Mouse (Mus musculus) limb, embryonic 15.5 days (tissue): ENCODE data around the gene Tpte. TPM values are rescaled to one million over a fixed set of nuclear protein-coding genes. Genes with fewer than 3 reads are reported as not detected.

ENCODE experiments used
- ATAC-seq: fragments of 200-750 bp; cut with Nextera tagmentation; 2 replicates; pipeline ENCODE4 v1.8.0; 2017; ENCODE audit warnings: low read depth, moderate TSS enrichment; ENCODE audit not compliant: insufficient number of reproducible peaks, low FRiP score, low TSS enrichment
- H3K27ac ChIP-seq: fragments of 300-500 bp; sonication (generic); 2 replicates; pipeline ENCODE4 v1.5.1; 2015; ENCODE audit warnings: moderate library complexity, mild to moderate bottlenecking, inconsistent platforms
- H3K27me3 ChIP-seq: fragments of 300-500 bp; sonication (generic); 2 replicates; pipeline ENCODE4 v1.6.1; 2015; ENCODE audit warnings: inconsistent platforms
- H3K36me3 ChIP-seq: fragments of 300-500 bp; sonication (generic); 2 replicates; pipeline ENCODE4 v1.6.1; 2015; ENCODE audit warnings: inconsistent platforms
- H3K4me1 ChIP-seq: fragments of 300-500 bp; sonication (generic); 2 replicates; pipeline ENCODE4 v1.6.1; 2015; ENCODE audit warnings: inconsistent platforms
- H3K4me2 ChIP-seq: fragments of 300-500 bp; sonication (generic); 2 replicates; pipeline ENCODE4 v1.6.1; 2015; ENCODE audit warnings: mild to moderate bottlenecking, inconsistent platforms
- H3K4me3 ChIP-seq: fragments of 300-500 bp; sonication (generic); 2 replicates; pipeline ENCODE4 v1.5.1; 2015; ENCODE audit warnings: mild to moderate bottlenecking, inconsistent platforms
- H3K9ac ChIP-seq: fragments of 300-500 bp; sonication (generic); 2 replicates; pipeline ENCODE4 v1.6.1; 2015; ENCODE audit warnings: inconsistent platforms
- H3K9me3 ChIP-seq: fragments of 300-500 bp; sonication (generic); 2 replicates; pipeline ENCODE4 v1.6.1; 2016; ENCODE audit warnings: inconsistent platforms
- WGBS: fragments of 180-500 bp; shearing (Covaris S2); methylation state at CpG from one replicate; pipeline ENCODE4 v1.1.7; 2015; 5-methylcytosine and 5-hydroxymethylcytosine counted together
- polyA plus RNA-seq: library from polyadenylated mRNA; unstranded; fragments of >200 nt; fragmentation: Nextera tagmentation; extraction: Ambion mirVana; gene quantifications from 2 replicates; pipeline ENCODE4 v1.2.1, GENCODE M21; 2015

The Tpte gene
- polyA plus RNA-seq, 1 experiment from 2014 or later = not detected

- WGBS = 89% methylated on average over 11 of the region's 11 CpGs
- H3K36me3 ChIP-seq = peaks cover 65% of the 10 kb centered on the region
Observed at GRCm38 (mm10) chr8:22380934-22381333, 97.7 kb downstream of the Tpte start.

GRCm38 (mm10) chr8:22382824-22383595 is 99.8 kb downstream of the Tpte start:
- 79% methylated on average over 19 of the region's 19 CpGs for WGBS

More at GRCm38 (mm10) chr8:22380934-22381333, 97.7 kb downstream of the Tpte start:
- Histone ChIP-seq H3K4me2 (no peak overlapping the region), H3K9ac (no peak overlapping the region), H3K9me3 (no peaks in the 10 kb centered on the region), H3K27ac (no peak overlapping the region), H3K4me3 (no peak overlapping the region), H3K4me1 (no peaks in the 10 kb centered on the region), H3K27me3 (no peaks in the 10 kb centered on the region)
- ATAC-seq = no peak

GRCm38 (mm10) chr8:22385158-22385557 is 101.9 kb downstream of the Tpte start:
- Histone ChIP-seq H3K9ac (no peak overlapping the region), H3K36me3 (peaks cover 84% of the 10 kb centered on the region)
- no peak for ATAC-seq

More at GRCm38 (mm10) chr8:22382824-22383595, 99.8 kb downstream of the Tpte start:
- Histone ChIP-seq H3K4me1 (no peaks in the 10 kb centered on the region), H3K36me3 (peaks cover 78% of the 10 kb centered on the region), H3K9me3 (no peaks in the 10 kb centered on the region), H3K27ac (no peak overlapping the region), H3K4me2 (no peak overlapping the region), H3K9ac (no peak overlapping the region), H3K27me3 (no peaks in the 10 kb centered on the region), H3K4me3 (no peak overlapping the region)
- ATAC-seq = no peak

GRCm38 (mm10) chr8:22389874-22390273 is 106.6 kb downstream of the Tpte start:
- Histone ChIP-seq H3K27me3 (no peaks in the 10 kb centered on the region), H3K9me3 (no peaks in the 10 kb centered on the region), H3K4me2 (no peak overlapping the region), H3K4me1 (no peaks in the 10 kb centered on the region), H3K4me3 (no peak overlapping the region), H3K36me3 (peaks cover 78% of the 10 kb centered on the region), H3K9ac (no peak overlapping the region), H3K27ac (no peak overlapping the region)
- ATAC-seq = no peak
- WGBS = 77% methylated on average over 10 of the region's 10 CpGs

More at GRCm38 (mm10) chr8:22385158-22385557, 101.9 kb downstream of the Tpte start:
- H3K4me3 ChIP-seq = no peak overlapping the region
- no peak overlapping the region for H3K4me2 ChIP-seq
- H3K9me3 ChIP-seq = no peaks in the 10 kb centered on the region
- no peaks in the 10 kb centered on the region for H3K27me3 ChIP-seq
- H3K27ac ChIP-seq = no peak overlapping the region
- no peaks in the 10 kb centered on the region for H3K4me1 ChIP-seq
- 89% methylated on average over 6 of the region's 6 CpGs for WGBS

- Histone ChIP-seq H3K9ac (no peak overlapping the region), H3K9me3 (no peaks in the 10 kb centered on the region), H3K27ac (no peak overlapping the region), H3K4me1 (0 out of 2 replicates have a peak, but pooled peaks cover 2% of the 10 kb centered on the region), H3K4me3 (no peak overlapping the region), H3K4me2 (no peak overlapping the region), H3K36me3 (peaks cover 69% of the 10 kb centered on the region), H3K27me3 (no peaks in the 10 kb centered on the region)
- no peak for ATAC-seq
- 87% methylated on average over 8 of the region's 8 CpGs for WGBS
Observed at GRCm38 (mm10) chr8:22390766-22391463, 107.7 kb downstream of the Tpte start.

- H3K36me3 ChIP-seq = peaks cover 35% of the 10 kb centered on the region
- 82% methylated on average over 4 of the region's 4 CpGs for WGBS
- H3K4me2 ChIP-seq = no peak overlapping the region
- no peak for ATAC-seq
- H3K27me3 ChIP-seq = no peaks in the 10 kb centered on the region
- no peak overlapping the region for H3K27ac ChIP-seq
- no peak overlapping the region for H3K9ac ChIP-seq
- no peaks in the 10 kb centered on the region for H3K9me3 ChIP-seq
- H3K4me3 ChIP-seq = no peak overlapping the region
- peaks cover 16% of the 10 kb centered on the region for H3K4me1 ChIP-seq
Observed at GRCm38 (mm10) chr8:22394471-22394870, 111.2 kb downstream of the Tpte start.

GRCm38 (mm10) chr8:22395256-22395655 is 112.0 kb downstream of the Tpte start:
- peaks cover 27% of the 10 kb centered on the region for H3K36me3 ChIP-seq
- no peaks in the 10 kb centered on the region for H3K27me3 ChIP-seq
- H3K9me3 ChIP-seq = no peaks in the 10 kb centered on the region
- H3K4me3 ChIP-seq = no peak overlapping the region
- no peak overlapping the region for H3K4me2 ChIP-seq
- no peak for ATAC-seq
- no peak overlapping the region for H3K27ac ChIP-seq
- peaks cover 17% of the 10 kb centered on the region for H3K4me1 ChIP-seq
- WGBS = 90% methylated on average over 8 of the region's 8 CpGs
- no peak overlapping the region for H3K9ac ChIP-seq

GRCm38 (mm10) chr8:22397811-22398141 is 114.5 kb downstream of the Tpte start:
- Histone ChIP-seq H3K27me3 (no peaks in the 10 kb centered on the region), H3K36me3 (peaks cover 16% of the 10 kb centered on the region; the same call in 1 of the 2 replicates), H3K4me2 (peak overlapping the region; percentile 66), H3K9me3 (no peaks in the 10 kb centered on the region), H3K4me3 (peak overlapping the region; percentile 85), H3K4me1 (peaks cover 17% of the 10 kb centered on the region), H3K27ac (peak overlapping the region; percentile 90), H3K9ac (peak overlapping the region; percentile 80)
- under 1% methylated on average over 12 of the region's 13 CpGs for WGBS
- no peak for ATAC-seq

- peak within 1 kb of the TSS; percentile 90 for H3K27ac ChIP-seq
- H3K4me1 ChIP-seq = peaks cover 17% of the 10 kb centered on the region
- H3K36me3 ChIP-seq = peaks cover 12% of the 10 kb centered on the region; the same call in 1 of the 2 replicates
- 0% methylated on average over 45 of the region's 77 CpGs for WGBS
- H3K27me3 ChIP-seq = no peaks in the 10 kb centered on the region
- H3K4me3 ChIP-seq = peak within 1 kb of the TSS; percentile 85
- peak; percentile 91 for ATAC-seq
- peak within 1 kb of the TSS; percentile 80 for H3K9ac ChIP-seq
- peak within 1 kb of the TSS; percentile 66 for H3K4me2 ChIP-seq
- no peaks in the 10 kb centered on the region for H3K9me3 ChIP-seq
Observed at GRCm38 (mm10) chr8:22398142-22398951, 115.1 kb downstream of the Tpte start, which contains the start of gene Slc25a15. Gene Slc25a15, minus strand, starts transcription at chr8:22398597.

GRCm38 (mm10) chr8:22399285-22399880 is 116.1 kb downstream of the Tpte start:
- WGBS = 79% methylated on average over 8 of the region's 8 CpGs
- no peak for ATAC-seq

GRCm38 (mm10) chr8:22400593-22400992 is 117.4 kb downstream of the Tpte start:
- H3K27ac ChIP-seq = no peak overlapping the region
- H3K4me1 ChIP-seq = peaks cover 17% of the 10 kb centered on the region
- 87% methylated on average over 4 of the region's 4 CpGs for WGBS
- no peaks in the 10 kb centered on the region for H3K27me3 ChIP-seq
- H3K9ac ChIP-seq = no peak overlapping the region
- H3K4me3 ChIP-seq = no peak overlapping the region
- no peak overlapping the region for H3K4me2 ChIP-seq
- no peaks in the 10 kb centered on the region for H3K9me3 ChIP-seq
- no peak for ATAC-seq
- 0 out of 2 replicates have a peak, but pooled peaks cover 2% of the 10 kb centered on the region for H3K36me3 ChIP-seq

More at GRCm38 (mm10) chr8:22399285-22399880, 116.1 kb downstream of the Tpte start:
- peak overlapping the region; percentile 85 for H3K4me3 ChIP-seq
- peak overlapping the region; percentile 65; the same call in 1 of the 2 replicates for H3K9ac ChIP-seq
- peak overlapping the region; percentile 90; the same call in 1 of the 2 replicates for H3K27ac ChIP-seq
- H3K36me3 ChIP-seq = 0 out of 2 replicates have a peak, but pooled peaks cover 5% of the 10 kb centered on the region
- peaks cover 17% of the 10 kb centered on the region for H3K4me1 ChIP-seq
- H3K4me2 ChIP-seq = peak overlapping the region; percentile 66
- no peaks in the 10 kb centered on the region for H3K9me3 ChIP-seq
- no peaks in the 10 kb centered on the region for H3K27me3 ChIP-seq
